Mouse (Mus musculus) lung, embryonic 15.5 days (tissue): ENCODE results near the gene Col18a1. TPM values are rescaled to one million over a fixed set of nuclear protein-coding genes. Genes with fewer than 3 reads are reported as not detected.

ENCODE experiments used
- ATAC-seq: fragments of 200-750 bp; cut with Nextera tagmentation; 2 replicates; pipeline ENCODE4 v1.8.0; 2017; ENCODE audit warnings: moderate number of reproducible peaks, borderline replicate concordance; ENCODE audit not compliant: low FRiP score, low TSS enrichment; ENCODE audit errors: extremely low read depth
- H3K27ac ChIP-seq: fragments of 300-500 bp; sonication (generic); 2 replicates; pipeline ENCODE4 v1.5.1; 2015; ENCODE audit warnings: moderate library complexity, mild to moderate bottlenecking, inconsistent platforms
- H3K27me3 ChIP-seq: fragments of 300-500 bp; sonication (generic); 2 replicates; pipeline ENCODE4 v1.6.1; 2015; ENCODE audit warnings: inconsistent platforms
- H3K36me3 ChIP-seq: fragments of 300-500 bp; sonication (generic); 2 replicates; pipeline ENCODE4 v1.6.1; 2015; ENCODE audit warnings: inconsistent platforms
- H3K4me1 ChIP-seq: fragments of 300-500 bp; sonication (generic); 2 replicates; pipeline ENCODE4 v1.6.1; 2015; ENCODE audit warnings: inconsistent platforms
- H3K4me2 ChIP-seq: fragments of 300-500 bp; sonication (generic); 2 replicates; pipeline ENCODE4 v1.6.1; 2015; ENCODE audit warnings: inconsistent platforms, mild to moderate bottlenecking, moderate library complexity
- H3K4me3 ChIP-seq: fragments of 300-500 bp; sonication (generic); 2 replicates; pipeline ENCODE4 v1.5.1; 2015; ENCODE audit warnings: mild to moderate bottlenecking, inconsistent platforms
- H3K9ac ChIP-seq: fragments of 300-500 bp; sonication (generic); 2 replicates; pipeline ENCODE4 v1.6.1; 2015; ENCODE audit warnings: inconsistent platforms
- H3K9me3 ChIP-seq: fragments of 300-500 bp; sonication (generic); 2 replicates; pipeline ENCODE4 v1.6.1; 2016; ENCODE audit warnings: inconsistent platforms
- WGBS: fragments of 180-500 bp; shearing (Covaris S2); methylation state at CpG from one replicate; pipeline ENCODE4 v1.1.7; 2015; 5-methylcytosine and 5-hydroxymethylcytosine counted together
- polyA plus RNA-seq: library from polyadenylated mRNA; unstranded; fragments of >200 nt; fragmentation: Nextera tagmentation; extraction: Ambion mirVana; gene quantifications from 2 replicates; pipeline ENCODE4 v1.2.1, GENCODE M21; 2015

The Col18a1 gene
- polyA plus RNA-seq, 1 experiment from 2014 or later, result 283 TPM

DNA sequence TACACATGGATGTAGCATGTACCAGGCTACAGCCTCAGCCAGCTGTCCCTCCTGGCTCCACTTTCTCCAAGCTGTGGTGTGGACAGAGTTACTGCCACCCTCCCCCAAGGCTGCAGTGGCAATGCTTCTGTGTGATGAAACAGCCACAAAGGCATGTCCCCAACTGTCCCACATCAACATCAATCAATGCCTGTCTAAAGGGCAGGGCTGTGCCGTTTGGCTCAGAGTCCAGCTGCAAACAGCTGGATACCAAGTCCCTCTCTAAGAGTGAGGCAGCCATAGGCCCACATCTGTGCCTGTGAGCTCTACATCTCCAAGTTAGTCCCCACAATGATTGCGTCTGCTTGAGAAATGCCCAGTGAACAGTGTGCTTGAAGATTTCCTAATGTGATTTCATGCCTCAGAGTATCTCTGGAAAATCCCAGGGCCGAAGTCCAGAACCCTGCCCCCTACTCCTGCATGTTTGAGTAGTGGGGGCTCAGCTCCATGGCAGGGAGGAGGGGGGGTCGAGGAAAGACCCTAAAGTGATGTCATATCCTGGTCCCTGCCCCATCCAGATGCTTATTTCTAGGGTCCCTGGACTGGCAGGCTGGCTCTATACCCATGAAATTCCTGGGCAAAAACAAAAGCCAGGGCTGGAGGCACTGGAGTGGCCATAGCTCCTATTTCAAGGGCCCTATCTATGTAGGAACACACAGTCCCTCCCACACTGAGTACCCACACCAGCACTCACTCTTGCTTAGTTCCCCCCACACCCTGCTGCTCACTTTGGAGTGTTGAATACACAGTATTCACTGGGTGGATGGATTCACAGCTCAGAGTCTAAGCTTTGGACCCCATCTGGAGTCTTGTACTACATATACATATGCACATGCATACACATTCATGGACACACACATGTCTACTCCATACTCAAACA is 49.6 kb downstream of the Col18a1 start:
- Histone ChIP-seq H3K4me1 (peaks cover 51% of the 10 kb centered on the region), H3K9me3 (no peaks in the 10 kb centered on the region), H3K9ac (no peak overlapping the region), H3K4me2 (no peak overlapping the region), H3K4me3 (no peak overlapping the region), H3K36me3 (no peaks in the 10 kb centered on the region), H3K27ac (peak overlapping the region; percentile 85), H3K27me3 (no peaks in the 10 kb centered on the region)
- 19% methylated on average over 4 of the region's 4 CpGs for WGBS
- ATAC-seq, result peak; percentile 82

DNA sequence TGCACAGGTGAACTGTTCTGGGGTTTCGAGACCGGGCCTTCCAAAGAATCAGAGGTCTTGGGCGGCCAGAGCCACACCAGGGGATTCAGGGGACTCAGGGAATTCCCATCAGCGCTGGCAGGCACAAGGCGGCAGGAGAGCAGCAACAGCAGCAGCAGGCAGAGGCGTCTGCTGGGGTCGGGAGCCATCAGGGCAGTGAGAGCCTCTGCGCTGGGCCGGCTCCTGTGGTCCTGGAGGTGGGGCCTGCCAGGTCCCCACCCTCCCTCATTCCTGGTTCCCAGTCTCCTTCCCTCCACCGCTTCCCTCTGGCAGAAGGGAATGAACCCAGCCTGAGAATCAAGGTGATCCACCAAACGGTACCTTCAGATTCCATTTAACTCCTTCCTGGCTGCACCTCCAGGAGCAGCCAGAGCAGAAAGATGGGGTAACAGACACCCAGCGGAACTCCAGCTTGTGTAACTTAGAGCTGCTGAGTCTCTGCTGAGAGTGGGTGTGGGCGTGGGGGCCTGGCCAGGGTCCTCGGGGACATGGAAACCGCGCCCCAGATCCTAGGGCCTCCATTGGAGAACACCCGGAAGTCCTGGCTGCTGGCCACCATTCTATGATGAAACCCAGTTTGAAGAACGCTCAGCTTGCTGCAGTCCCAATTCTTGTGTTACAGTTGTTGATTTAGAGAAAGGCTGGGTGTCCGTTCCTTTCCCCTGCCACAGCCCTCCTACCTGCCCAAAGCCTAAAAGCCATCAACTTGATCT is 52.7 kb downstream of the Col18a1 start:
- H3K9me3 ChIP-seq, result no peaks in the 10 kb centered on the region
- H3K4me2 ChIP-seq, result peak overlapping the region; percentile 45
- H3K4me3 ChIP-seq, result peak overlapping the region; percentile 0; the same call in 1 of the 2 replicates
- 0 out of 2 replicates have a peak, but pooled peaks have one; percentile 15 for ATAC-seq
- H3K27me3 ChIP-seq, result no peaks in the 10 kb centered on the region
- H3K9ac ChIP-seq, result peak overlapping the region; percentile 14; the same call in 1 of the 2 replicates
- WGBS, result 35% methylated on average over 19 of the region's 19 CpGs
- H3K36me3 ChIP-seq, result no peaks in the 10 kb centered on the region
- H3K27ac ChIP-seq, result peak overlapping the region; percentile 63
- H3K4me1 ChIP-seq, result peaks cover 60% of the 10 kb centered on the region

DNA sequence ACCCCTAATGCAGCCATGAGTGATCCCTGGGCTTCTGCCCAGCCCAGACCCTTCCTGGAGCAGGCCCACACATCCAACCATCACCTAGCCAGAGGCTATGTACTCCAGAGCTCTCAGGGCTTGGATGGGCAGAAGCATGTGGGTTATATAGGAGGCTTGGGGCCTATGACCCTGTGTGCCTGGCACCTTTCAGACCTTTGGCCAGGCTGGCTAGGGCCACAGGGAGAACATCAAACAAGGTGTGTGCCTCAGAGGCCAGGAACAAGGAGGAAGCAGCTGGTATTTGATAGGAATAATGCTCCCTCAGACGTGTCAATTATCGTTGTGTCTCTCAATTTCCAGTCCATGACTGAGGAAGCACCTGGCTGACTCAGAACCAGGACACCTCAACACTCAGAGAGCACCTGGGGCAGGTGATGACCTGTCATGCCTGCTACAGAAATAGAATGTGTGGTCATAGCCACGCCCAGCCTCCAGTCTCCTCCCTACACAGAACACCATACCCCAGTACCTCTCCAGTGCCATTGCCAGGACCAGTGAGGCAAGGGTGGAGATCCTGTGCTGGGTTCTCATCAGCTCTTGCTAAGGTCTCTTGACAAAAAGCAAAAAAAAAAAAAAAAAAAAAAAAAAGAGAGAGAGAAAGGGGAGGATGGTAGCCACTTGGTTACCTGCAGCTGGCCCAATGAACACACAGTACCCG is 54.6 kb downstream of the Col18a1 start:
- Histone ChIP-seq H3K27me3 (no peaks in the 10 kb centered on the region), H3K9me3 (no peaks in the 10 kb centered on the region), H3K4me3 (no peak overlapping the region), H3K27ac (no peak overlapping the region), H3K4me1 (peaks cover 41% of the 10 kb centered on the region), H3K36me3 (no peaks in the 10 kb centered on the region), H3K4me2 (0 out of 2 replicates have a peak overlapping the region, but pooled peaks have one; percentile 16), H3K9ac (no peak overlapping the region)
- ATAC-seq, result no peak
- 86% methylated on average over 4 of the region's 4 CpGs for WGBS

DNA sequence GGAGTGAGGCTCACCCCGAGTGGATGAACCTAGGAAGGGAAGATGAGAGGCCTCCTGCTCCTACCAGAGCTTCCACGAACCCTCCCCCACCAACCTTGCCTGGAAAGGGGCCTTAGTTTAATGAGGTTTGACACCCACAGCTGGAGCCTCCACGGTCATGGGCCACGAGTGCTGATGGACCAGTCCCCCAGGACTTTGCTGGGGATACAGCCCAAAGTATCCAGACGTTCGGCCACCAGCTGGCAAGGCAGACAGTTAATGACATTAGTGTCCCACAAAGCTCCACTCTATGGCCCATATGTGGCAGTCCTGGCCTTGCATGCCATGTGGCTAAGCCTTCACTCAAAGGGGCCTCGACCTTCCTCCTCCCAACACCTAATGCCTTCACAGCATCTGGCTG is 55.5 kb downstream of the Col18a1 start:
- H3K9me3 ChIP-seq, result no peaks in the 10 kb centered on the region
- H3K27me3 ChIP-seq, result no peaks in the 10 kb centered on the region
- H3K27ac ChIP-seq, result no peak overlapping the region
- no peak overlapping the region for H3K9ac ChIP-seq
- H3K4me3 ChIP-seq, result no peak overlapping the region
- H3K36me3 ChIP-seq, result no peaks in the 10 kb centered on the region
- WGBS, result 60% methylated on average over 7 of the region's 7 CpGs
- H3K4me1 ChIP-seq, result peaks cover 34% of the 10 kb centered on the region
- no peak overlapping the region for H3K4me2 ChIP-seq
- ATAC-seq, result no peak

DNA sequence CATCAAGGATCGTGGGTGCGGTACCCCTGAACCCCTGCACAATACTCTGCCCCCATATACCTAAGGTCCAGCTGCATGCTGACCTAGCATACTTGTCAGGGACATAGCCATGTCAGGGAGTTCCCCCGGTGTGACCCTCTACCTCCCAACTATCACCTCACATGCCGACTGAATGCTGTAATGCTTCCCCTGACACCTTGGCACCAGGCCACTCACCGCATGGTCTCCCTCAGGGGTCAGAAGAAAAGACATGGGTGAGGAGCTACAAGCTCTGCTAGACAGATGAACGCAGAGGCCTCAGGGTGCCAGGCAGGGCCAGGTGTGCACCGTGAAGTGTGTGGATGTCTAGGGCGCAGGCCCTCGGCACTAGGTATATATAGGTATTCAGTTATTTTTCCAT is 56.3 kb downstream of the Col18a1 start:
- no peaks in the 10 kb centered on the region for H3K9me3 ChIP-seq
- peaks cover 34% of the 10 kb centered on the region for H3K4me1 ChIP-seq

DNA sequence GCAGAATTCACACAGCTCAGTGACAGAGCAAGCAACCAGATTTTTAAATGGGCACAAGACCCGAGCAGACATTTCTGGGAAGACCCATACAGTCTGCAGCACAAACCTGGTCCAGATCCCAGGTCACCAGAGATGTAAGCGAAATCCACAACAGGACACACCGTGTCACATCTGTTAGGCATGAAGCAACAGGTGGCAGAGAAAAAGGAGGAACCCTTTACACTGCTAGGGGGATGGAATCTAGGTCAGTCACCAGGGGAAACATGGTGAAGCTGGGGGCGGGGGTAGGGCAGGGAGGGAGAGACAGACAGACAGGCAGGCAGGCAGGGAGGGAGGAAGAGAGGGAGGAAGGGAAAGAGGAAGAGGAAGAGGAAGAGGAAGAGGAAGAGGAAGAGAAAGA is 58.2 kb downstream of the Col18a1 start:
- Histone ChIP-seq H3K4me1 (peaks cover 18% of the 10 kb centered on the region; the same call in 1 of the 2 replicates), H3K9me3 (no peaks in the 10 kb centered on the region), H3K36me3 (no peaks in the 10 kb centered on the region), H3K9ac (no peak overlapping the region), H3K4me3 (no peak overlapping the region), H3K27ac (no peak overlapping the region), H3K4me2 (no peak overlapping the region), H3K27me3 (no peaks in the 10 kb centered on the region)
- 72% methylated on average over 3 of the region's 4 CpGs for WGBS
- no peak for ATAC-seq

More for the DNA sequence above, 56.3 kb downstream of the Col18a1 start:
- Histone ChIP-seq H3K9ac (no peak overlapping the region), H3K4me3 (no peak overlapping the region), H3K4me2 (no peak overlapping the region), H3K27ac (no peak overlapping the region), H3K36me3 (no peaks in the 10 kb centered on the region), H3K27me3 (no peaks in the 10 kb centered on the region)
- no peak for ATAC-seq
- 76% methylated on average over 9 of the region's 9 CpGs for WGBS

DNA sequence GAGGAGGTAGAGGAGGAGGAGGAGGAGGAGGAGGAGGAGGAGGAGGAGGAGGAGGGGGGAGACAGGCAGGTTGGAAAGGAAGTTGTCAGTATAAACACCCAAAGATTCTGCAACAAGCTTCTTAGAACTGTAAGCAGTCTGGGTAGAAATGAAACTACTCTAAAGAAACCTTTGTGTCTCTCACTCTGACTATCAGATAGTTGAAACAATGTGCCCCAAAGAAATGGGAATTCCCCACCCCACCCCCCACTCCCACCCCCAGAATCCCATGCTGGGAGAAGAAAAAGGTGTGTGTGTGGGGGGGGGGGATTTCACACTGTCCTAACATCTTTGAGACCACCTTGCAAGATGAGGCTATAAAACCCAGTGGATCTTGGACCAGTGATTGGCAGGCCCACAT is 62.0 kb downstream of the Col18a1 start:
- Histone ChIP-seq H3K9ac (no peak overlapping the region), H3K27ac (no peak overlapping the region), H3K4me3 (no peak overlapping the region), H3K9me3 (no peaks in the 10 kb centered on the region), H3K27me3 (no peaks in the 10 kb centered on the region), H3K36me3 (no peaks in the 10 kb centered on the region), H3K4me1 (0 out of 2 replicates have a peak, but pooled peaks cover 2% of the 10 kb centered on the region), H3K4me2 (no peak overlapping the region)
- ATAC-seq, result 0 out of 2 replicates have a peak, but pooled peaks have one; percentile 13

DNA sequence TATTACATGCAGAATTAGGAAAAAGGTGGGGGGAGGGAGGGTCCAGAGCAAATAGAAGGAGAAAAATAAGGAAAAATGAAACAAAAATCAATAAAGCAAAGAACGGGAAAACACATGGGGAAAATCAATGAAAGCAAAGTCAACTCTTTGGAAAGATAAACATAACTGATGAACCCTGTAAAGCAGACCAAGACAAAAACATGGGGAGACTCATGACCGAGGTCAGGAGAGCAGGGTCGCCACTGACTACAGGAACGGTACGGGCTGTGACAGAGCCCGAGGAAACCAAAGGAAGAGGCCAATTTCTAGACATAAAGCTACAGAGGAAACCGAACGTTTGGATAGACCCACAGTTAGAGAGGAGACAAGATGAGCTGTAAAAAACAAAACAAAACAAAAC is 62.7 kb downstream of the Col18a1 start:
- no peak overlapping the region for H3K9ac ChIP-seq
- H3K27ac ChIP-seq, result no peak overlapping the region
- 49% methylated on average over 8 of the region's 8 CpGs for WGBS
- ATAC-seq, result no peak
- H3K27me3 ChIP-seq, result no peaks in the 10 kb centered on the region
- H3K4me2 ChIP-seq, result no peak overlapping the region
- no peaks in the 10 kb centered on the region for H3K9me3 ChIP-seq
- H3K4me3 ChIP-seq, result no peak overlapping the region
- peaks cover 6% of the 10 kb centered on the region; the same call in 1 of the 2 replicates for H3K4me1 ChIP-seq
- no peaks in the 10 kb centered on the region for H3K36me3 ChIP-seq

DNA sequence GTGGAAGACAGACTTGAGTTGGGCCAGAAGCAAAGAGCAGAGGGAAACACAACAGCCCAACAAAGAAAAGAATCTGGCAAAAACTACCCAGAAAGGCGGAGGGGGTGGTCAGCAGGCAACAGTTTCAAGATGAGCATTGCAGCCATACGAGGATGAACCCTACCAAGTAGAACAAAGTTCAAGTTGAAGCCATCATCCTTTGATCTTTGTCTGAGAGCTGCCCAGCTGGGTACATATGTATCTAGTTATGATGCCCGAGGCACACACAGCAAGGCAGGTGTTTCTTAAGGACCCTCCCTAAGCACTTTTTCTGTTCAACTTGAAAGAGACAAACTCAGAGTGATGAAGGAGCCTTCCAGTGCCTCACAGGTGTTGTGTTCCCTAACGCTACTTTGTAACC is 66.6 kb downstream of the Col18a1 start:
- 77% methylated on average over 4 of the region's 4 CpGs for WGBS
- Histone ChIP-seq H3K9me3 (no peaks in the 10 kb centered on the region), H3K4me1 (peaks cover 24% of the 10 kb centered on the region), H3K9ac (no peak overlapping the region), H3K4me2 (no peak overlapping the region), H3K4me3 (no peak overlapping the region), H3K27me3 (no peaks in the 10 kb centered on the region), H3K36me3 (peaks cover 6% of the 10 kb centered on the region; the same call in 1 of the 2 replicates), H3K27ac (no peak overlapping the region)
- ATAC-seq, result no peak

DNA sequence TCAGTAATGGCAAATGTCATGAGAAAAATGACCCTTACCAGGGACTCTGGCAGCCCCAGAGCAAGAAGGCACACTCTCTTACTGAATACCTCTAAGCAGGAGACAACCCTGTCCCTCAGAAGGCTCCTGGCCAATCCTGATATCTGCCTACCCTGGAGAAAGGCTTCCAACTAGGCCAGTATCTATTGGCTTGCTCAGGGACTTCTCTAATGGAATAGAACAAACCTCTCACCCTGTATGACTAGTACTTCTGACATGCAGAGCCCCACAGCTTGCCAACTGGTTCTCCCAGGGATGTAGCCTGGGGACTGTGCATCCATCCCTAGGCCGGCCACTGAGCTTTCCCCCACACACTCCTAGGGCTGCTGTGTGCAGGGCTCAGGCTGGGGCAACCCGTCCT is 67.7 kb downstream of the Col18a1 start:
- Histone ChIP-seq H3K36me3 (peaks cover 12% of the 10 kb centered on the region; the same call in 1 of the 2 replicates), H3K4me2 (no peak overlapping the region), H3K9ac (no peak overlapping the region), H3K27ac (peak overlapping the region; percentile 74; the same call in 1 of the 2 replicates), H3K4me1 (peaks cover 24% of the 10 kb centered on the region), H3K27me3 (no peaks in the 10 kb centered on the region), H3K9me3 (no peaks in the 10 kb centered on the region), H3K4me3 (no peak overlapping the region)
- 73% methylated on average over 2 of the region's 2 CpGs for WGBS
- no peak for ATAC-seq

DNA sequence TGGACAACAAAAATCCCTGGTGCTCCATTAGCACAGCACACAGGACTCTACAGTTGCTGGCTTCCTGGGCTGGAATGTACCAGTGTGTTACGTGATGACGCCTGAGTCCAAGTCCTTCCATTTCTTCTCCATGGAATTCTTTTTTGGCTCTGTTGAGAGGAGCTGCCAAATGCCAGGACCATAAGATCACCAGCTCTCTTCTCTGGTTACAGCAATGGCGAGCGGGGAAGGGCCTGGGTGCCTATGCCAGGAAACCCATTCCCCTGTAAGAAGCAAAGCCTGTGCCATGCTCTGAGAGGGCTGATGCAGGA is 68.5 kb downstream of the Col18a1 start:
- no peak overlapping the region for H3K4me3 ChIP-seq
- H3K36me3 ChIP-seq, result peaks cover 15% of the 10 kb centered on the region; the same call in 1 of the 2 replicates
- peak; percentile 33; the same call in 1 of the 2 replicates for ATAC-seq
- peaks cover 24% of the 10 kb centered on the region for H3K4me1 ChIP-seq
- H3K9ac ChIP-seq, result no peak overlapping the region
- H3K27ac ChIP-seq, result peak overlapping the region; percentile 74
- no peak overlapping the region for H3K4me2 ChIP-seq
- WGBS, result 38% methylated on average over 4 of the region's 4 CpGs
- 0 out of 2 replicates have a peak, but pooled peaks cover 2% of the 10 kb centered on the region for H3K9me3 ChIP-seq
- H3K27me3 ChIP-seq, result no peaks in the 10 kb centered on the region
